Mouse (Mus musculus) kidney, postnatal 0 days (tissue): ENCODE data around the gene Cdk5r2. TPM values are rescaled to one million over a fixed set of nuclear protein-coding genes. Genes with fewer than 3 reads are reported as not detected.

Source experiments
- ATAC-seq: fragments of 200-750 bp; cut with Nextera tagmentation; replicated peaks from 2 replicates; pipeline ENCODE4 v1.8.0; 2017; ENCODE audit warnings: low read depth, moderate number of reproducible peaks, moderate TSS enrichment, moderate library complexity; ENCODE audit not compliant: low FRiP score
- DNase-seq: peaks from one replicate; pipeline ENCODE4 v3.0.0-alpha.2; 2016; ENCODE audit warnings: low spot score
- H3K27ac ChIP-seq: fragments of 300-500 bp; sonication (generic); 2 replicates; pipeline ENCODE4 v1.5.1; 2014; ENCODE audit warnings: mild to moderate bottlenecking
- H3K27me3 ChIP-seq: fragments of 300-500 bp; sonication (generic); 2 replicates; pipeline ENCODE4 v1.6.1; 2014; ENCODE audit warnings: low read length, mixed read lengths; ENCODE audit not compliant: insufficient read depth
- H3K36me3 ChIP-seq: fragments of 300-500 bp; sonication (generic); 2 replicates; pipeline ENCODE4 v1.6.1; 2014; ENCODE audit warnings: low read length, mixed read lengths; ENCODE audit not compliant: insufficient read depth
- H3K4me1 ChIP-seq: fragments of 300-500 bp; sonication (generic); replicated peaks from 2 replicates; pipeline ENCODE4 v1.6.1; 2014; ENCODE audit warnings: antibody characterized with exemption, low read length, mixed read lengths; ENCODE audit not compliant: insufficient read depth
- H3K4me2 ChIP-seq: fragments of 300-500 bp; sonication (generic); 2 replicates; pipeline ENCODE4 v1.6.1; 2014; ENCODE audit warnings: mild to moderate bottlenecking, low read length, moderate library complexity, mixed read lengths
- H3K4me3 ChIP-seq: fragments of 300-500 bp; sonication (generic); replicated peaks from 2 replicates; pipeline ENCODE4 v1.5.1; 2014; ENCODE audit warnings: low read depth, low read length
- H3K9ac ChIP-seq: fragments of 300-500 bp; sonication (generic); 2 replicates; pipeline ENCODE4 v1.6.1; 2014; ENCODE audit warnings: low read depth, low read length
- H3K9me3 ChIP-seq: fragments of 300-500 bp; sonication (generic); replicated peaks from 2 replicates; pipeline ENCODE4 v1.6.1; 2016; ENCODE audit warnings: low read length, inconsistent platforms, mixed read lengths
- CTCF ChIP-seq: IDR thresholded peaks from 2 replicates; pipeline ENCODE4 v1.5.1; 2016; ENCODE audit warnings: antibody characterized with exemption, low read depth, mild to moderate bottlenecking, moderate library complexity
- WGBS: fragments of 180-500 bp; shearing (Covaris S2); extraction: QIAGEN DNeasy Blood & Tissue Kit; methylation state at CpG from one replicate; pipeline ENCODE4 v1.1.7; 2014; 5-methylcytosine and 5-hydroxymethylcytosine counted together
- polyA plus RNA-seq: library from polyadenylated mRNA; unstranded; fragments of >200 nt; fragmentation: Nextera tagmentation; extraction: Ambion mirVana; gene quantifications from 2 replicates; pipeline ENCODE4 v1.2.1, GENCODE M21; 2015

Gene Cdk5r2
- polyA plus RNA-seq, result not detected in 2 replicates

- ATAC-seq (peak; percentile 73), DNase-seq (peak; percentile 95)
- H3K4me2 ChIP-seq, result peak within 1 kb of the TSS; percentile 72
- H3K9ac ChIP-seq, result no peak within 1 kb of the TSS
- 3% methylated on average over 38 of the region's 39 CpGs for WGBS
- peaks cover 66% of the 10 kb centered on the region for H3K27me3 ChIP-seq
- no peaks in the 10 kb centered on the region for H3K9me3 ChIP-seq
- peak within 1 kb of the TSS; percentile 47 for H3K4me3 ChIP-seq
- no peak within 1 kb of the TSS for H3K27ac ChIP-seq
- H3K4me1 ChIP-seq, result peaks cover 12% of the 10 kb centered on the region
- TF ChIP-seq CTCF, result no peak
- H3K36me3 ChIP-seq, result no peaks in the 10 kb centered on the region
Observed at GRCm38 (mm10) chr1:74854306-74855056, at the start of gene Cdk5r2. Gene Cdk5r2, plus strand, starts transcription at chr1:74854934.

GRCm38 (mm10) chr1:74805340-74805835 is 49.3 kb upstream of the Cdk5r2 start:
- H3K4me1 ChIP-seq, result peaks cover 13% of the 10 kb centered on the region
- no peak overlapping the region for H3K27ac ChIP-seq
- no peak overlapping the region for H3K4me3 ChIP-seq
- H3K9me3 ChIP-seq, result no peaks in the 10 kb centered on the region
- DNase-seq (no peak), ATAC-seq (no peak)
- no peaks in the 10 kb centered on the region for H3K36me3 ChIP-seq
- no peak for TF ChIP-seq CTCF
- WGBS, result 28% methylated on average over 4 of the region's 4 CpGs
- H3K9ac ChIP-seq, result no peak overlapping the region
- peaks cover 73% of the 10 kb centered on the region for H3K27me3 ChIP-seq
- H3K4me2 ChIP-seq, result no peak overlapping the region

- Histone ChIP-seq H3K4me2 (no peak overlapping the region), H3K4me3 (no peak overlapping the region), H3K27ac (no peak overlapping the region), H3K9me3 (no peaks in the 10 kb centered on the region), H3K9ac (no peak overlapping the region), H3K27me3 (peaks cover 68% of the 10 kb centered on the region), H3K36me3 (no peaks in the 10 kb centered on the region), H3K4me1 (peaks cover 9% of the 10 kb centered on the region; the same call in 1 of the 2 replicates)
- ATAC-seq (no peak), DNase-seq (no peak)
- TF ChIP-seq CTCF, result no peak
- WGBS, result 32% methylated on average over 5 of the region's 5 CpGs
Observed at GRCm38 (mm10) chr1:74805843-74806242, 48.9 kb upstream of the Cdk5r2 start.

GRCm38 (mm10) chr1:74806360-74807311 is 48.1 kb upstream of the Cdk5r2 start:
- no peaks in the 10 kb centered on the region for H3K9me3 ChIP-seq
- peaks cover 63% of the 10 kb centered on the region for H3K27me3 ChIP-seq
- peak overlapping the region; percentile 13 for H3K4me3 ChIP-seq
- H3K9ac ChIP-seq, result no peak overlapping the region
- H3K4me2 ChIP-seq, result peak overlapping the region; percentile 40
- 2% methylated on average over 35 of the region's 38 CpGs for WGBS
- no peak overlapping the region for H3K27ac ChIP-seq
- peaks cover 7% of the 10 kb centered on the region; the same call in 1 of the 2 replicates for H3K4me1 ChIP-seq
- no peaks in the 10 kb centered on the region for H3K36me3 ChIP-seq
- ATAC-seq (peak; percentile 14), DNase-seq (no peak)
- peak; percentile 56 for TF ChIP-seq CTCF

GRCm38 (mm10) chr1:74807551-74808071 is 47.1 kb upstream of the Cdk5r2 start:
- Histone ChIP-seq H3K4me1 (peaks cover 7% of the 10 kb centered on the region; the same call in 1 of the 2 replicates), H3K9ac (no peak overlapping the region), H3K27me3 (peaks cover 53% of the 10 kb centered on the region), H3K4me3 (no peak overlapping the region), H3K9me3 (no peaks in the 10 kb centered on the region), H3K27ac (no peak overlapping the region), H3K4me2 (peak overlapping the region; percentile 43; the same call in 1 of the 2 replicates), H3K36me3 (no peaks in the 10 kb centered on the region)
- ATAC-seq, result no peak
- no peak for DNase-seq
- 5% methylated on average over 23 of the region's 23 CpGs for WGBS
- no peak for TF ChIP-seq CTCF

GRCm38 (mm10) chr1:74808078-74808477 is 46.7 kb upstream of the Cdk5r2 start:
- H3K4me1 ChIP-seq, result peaks cover 7% of the 10 kb centered on the region; the same call in 1 of the 2 replicates
- H3K4me3 ChIP-seq, result no peak overlapping the region
- peak; percentile 96 for DNase-seq
- H3K9me3 ChIP-seq, result no peaks in the 10 kb centered on the region
- peak; percentile 76 for ATAC-seq
- peaks cover 48% of the 10 kb centered on the region for H3K27me3 ChIP-seq
- H3K4me2 ChIP-seq, result peak overlapping the region; percentile 43
- H3K36me3 ChIP-seq, result no peaks in the 10 kb centered on the region
- no peak overlapping the region for H3K27ac ChIP-seq
- H3K9ac ChIP-seq, result no peak overlapping the region
- 0% methylated on average over 16 of the region's 16 CpGs for WGBS
- peak; percentile 96 for TF ChIP-seq CTCF
